Mouse (Mus musculus): ENCODE data around the gene Clstn1. TPM values are rescaled to one million over a fixed set of nuclear protein-coding genes. Genes with fewer than 3 reads are reported as not detected.

Gene Clstn1
- total and polyA plus RNA-seq, 3 experiments: 6.1 to 26.6 TPM; not detected in 1

DNA sequence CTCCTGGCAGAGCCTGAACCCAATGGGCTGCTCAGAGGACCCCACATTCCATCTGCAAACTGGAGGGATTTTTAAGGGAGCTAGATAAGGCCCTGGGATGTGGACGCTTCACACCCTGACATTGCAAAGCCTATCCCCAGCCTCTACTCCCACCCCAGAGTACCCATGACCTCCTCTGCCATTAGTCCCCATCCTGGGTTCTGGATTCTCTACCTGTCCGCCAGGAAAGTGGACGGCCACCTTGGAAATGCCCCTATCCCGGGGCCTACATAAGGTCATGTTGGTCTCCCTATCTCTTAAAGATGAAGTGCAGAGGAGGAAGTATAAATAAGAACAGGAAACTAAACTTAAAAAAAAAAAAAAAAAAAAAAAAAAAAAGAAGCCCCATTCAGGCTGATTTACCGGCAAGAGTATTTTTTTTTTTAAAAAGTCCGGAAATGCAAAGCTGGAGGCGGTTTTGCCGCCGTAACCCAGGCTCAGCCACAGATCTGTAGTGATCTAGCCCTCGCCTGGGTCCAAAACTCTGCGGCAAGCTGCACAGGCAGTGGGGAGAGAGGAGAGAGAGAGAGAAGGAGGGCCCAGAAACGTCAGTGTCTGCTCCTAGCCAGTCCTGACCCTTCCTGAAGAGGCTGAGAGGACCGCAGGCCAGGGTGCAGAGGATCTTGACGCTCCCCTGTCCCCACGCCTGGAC lies 111.4 kb downstream of the Clstn1 start:
- Histone ChIP-seq H3K79me2 (ENCODE audit: control insufficient read depth, insufficient read depth, low read length, poor library complexity) (peaks cover 29% of the 10 kb centered on the region), H3K27me3 (ENCODE audit: control insufficient read depth in 1 of 2, insufficient read depth in 2 of 2, low read length in 2 of 2) (no peaks in the 10 kb centered on the region), H3K9me3 (replicated peaks; ENCODE audit: insufficient read depth, low read length) (no peaks in the 10 kb centered on the region), H3K4me3 (ENCODE audit: control insufficient read depth in 1 of 2, insufficient read depth in 1 of 2, low read depth in 2 of 2, low read length in 2 of 2) (peak overlapping the region; percentile 79 to 86), H3K4me1 (ENCODE audit: control insufficient read depth in 1 of 2, insufficient read depth in 2 of 2, low read length in 2 of 2) (peaks cover 16 to 39% of the 10 kb centered on the region in 2 experiments), H3K27ac (ENCODE audit: control insufficient read depth, low read depth, low read length) (peak overlapping the region; percentile 92), H3K36me3 (ENCODE audit: control insufficient read depth in 1 of 2, insufficient read depth in 2 of 2, low read length in 2 of 2) (peaks cover 0 to 26% of the 10 kb centered on the region in 2 experiments; a peak in 2 of 4 replicates), H3K9ac (ENCODE audit: control insufficient read depth, low read depth, low read length, poor library complexity, severe bottlenecking) (peak overlapping the region; percentile 88)
- peak; percentile 82 for DNase-seq (ENCODE audit: low read depth, low spot score)
- TF ChIP-seq MEF2A (IDR thresholded peaks at IDR 0.05; ENCODE audit: extremely low read depth, insufficient replicate concordance, low read depth, low read length, poor library complexity, severe bottlenecking): no peak
- TF ChIP-seq ETS1 (IDR thresholded peaks at IDR 0.05; ENCODE audit: low read depth, low read length): peak; percentile 62; the same call in 1 of the 2 replicates
- TF ChIP-seq POLR2AphosphoS2 (IDR thresholded peaks at IDR 0.05; ENCODE audit: low read length): no peak
- TF ChIP-seq USF1 (IDR thresholded peaks at IDR 0.05; ENCODE audit: low read depth, low read length): no peak
- peak; percentile 49 to 63 for TF ChIP-seq EP300 (IDR thresholded peaks at IDR 0.05; ENCODE audit: low read depth in 1 of 2, low read length in 2 of 2)
- 0 out of 2 replicates have a peak, but pooled peaks have one; percentile 29 for TF ChIP-seq CHD1 (IDR thresholded peaks at IDR 0.05; ENCODE audit: low read depth, low read length)
- no peak for TF ChIP-seq JUND (IDR thresholded peaks at IDR 0.05; ENCODE audit: low read depth, low read length)
- TF ChIP-seq MYC (IDR thresholded peaks at IDR 0.05; ENCODE audit: low read depth, low read length): no peak
- peak; percentile 44; the same call in 1 of the 2 replicates for TF ChIP-seq ZKSCAN1 (IDR thresholded peaks at IDR 0.05; ENCODE audit: low read depth, low read length)
- peak; percentile 100 for TF ChIP-seq ZNF384 (IDR thresholded peaks at IDR 0.05; ENCODE audit: low read depth, low read length)
- peak; percentile 59 for TF ChIP-seq SIN3A (IDR thresholded peaks at IDR 0.05; ENCODE audit: low read length)
- TF ChIP-seq TBP (IDR thresholded peaks at IDR 0.05; ENCODE audit: low read depth, low read length): peak; percentile 49
- TF ChIP-seq E2F4 (IDR thresholded peaks at IDR 0.05; ENCODE audit: borderline replicate concordance, low read depth, low read length): peak; percentile 21; the same call in 1 of the 2 replicates
- TF ChIP-seq MAZ (IDR thresholded peaks at IDR 0.05; ENCODE audit: low read depth, low read length): 0 out of 2 replicates have a peak, but pooled peaks have one; percentile 40
- TF ChIP-seq ELF1 (IDR thresholded peaks at IDR 0.05; ENCODE audit: low read depth, low read length): peak; percentile 73; the same call in 1 of the 2 replicates
- TF ChIP-seq ZMIZ1 (IDR thresholded peaks at IDR 0.05; ENCODE audit: low read depth, low read length): no peak
- peak; percentile 49; the same call in 1 of the 2 replicates for TF ChIP-seq RCOR1 (IDR thresholded peaks at IDR 0.05; ENCODE audit: low read depth, low read length)
- peak; percentile 44 for TF ChIP-seq HCFC1 (IDR thresholded peaks at IDR 0.05; ENCODE audit: low read depth, low read length)
- TF ChIP-seq GATA1 (IDR thresholded peaks at IDR 0.05; ENCODE audit: low read depth, low read length): 0 out of 2 replicates have a peak, but pooled peaks have one; percentile 20
